Mouse (Mus musculus): ENCODE results near the gene Carmil3. TPM values are rescaled to one million over a fixed set of nuclear protein-coding genes. Genes with fewer than 3 reads are reported as not detected.
A peak's percentile ranks its signal among the peaks of the same experiment; 100 is the strongest.

Carmil3 gene
- total and polyA plus RNA-seq, 2 experiments, result 0.09 to 0.29 TPM

GRCm38 (mm10) chr14:55479629-55480028 is 10.8 kb upstream of the Carmil3 start:
- no peaks in the 10 kb centered on the region for H3K27me3 ChIP-seq (ENCODE audit: control insufficient read depth, insufficient read depth, low read length)
- H3K36me3 ChIP-seq (ENCODE audit: control insufficient read depth, insufficient read depth, low read length), result peaks cover 20% of the 10 kb centered on the region
- H3K4me3 ChIP-seq (ENCODE audit: insufficient read depth, low read depth, low read length), result peak overlapping the region; percentile 6; the same call in 1 of the 2 replicates
- WGBS, result 73% methylated on average over 10 of the region's 10 CpGs
- H3K9ac ChIP-seq (ENCODE audit: low read depth, low read length), result peak overlapping the region; percentile 9; the same call in 1 of the 2 replicates
- no peak overlapping the region for H3K27ac ChIP-seq (replicated peaks; ENCODE audit: insufficient read depth, low read depth, low read length)
- peaks cover 5% of the 10 kb centered on the region; the same call in 1 of the 2 replicates for H3K79me2 ChIP-seq (ENCODE audit: control insufficient read depth, insufficient read depth, low read length)
- peaks cover 12% of the 10 kb centered on the region for H3K4me1 ChIP-seq (ENCODE audit: control insufficient read depth, insufficient read depth, low read length)
- DNase-seq (ENCODE audit: extremely low read depth, low read depth, low spot score), result no peak
- TF ChIP-seq CTCF (IDR thresholded peaks at IDR 0.05; ENCODE audit: low read depth, low read length) (no peak), POLR2A (IDR thresholded peaks at IDR 0.05; ENCODE audit: extremely low read depth, insufficient read depth, low read length) (no peak)

- Histone ChIP-seq H3K4me3 (ENCODE audit: insufficient read depth, low read depth, low read length) (no peak overlapping the region), H3K4me1 (ENCODE audit: control insufficient read depth, insufficient read depth, low read length) (peaks cover 11% of the 10 kb centered on the region), H3K27me3 (ENCODE audit: control insufficient read depth, insufficient read depth, low read length) (no peaks in the 10 kb centered on the region), H3K27ac (replicated peaks; ENCODE audit: insufficient read depth, low read depth, low read length) (no peak overlapping the region), H3K36me3 (ENCODE audit: control insufficient read depth, insufficient read depth, low read length) (peaks cover 47% of the 10 kb centered on the region), H3K9ac (ENCODE audit: low read depth, low read length) (no peak overlapping the region), H3K79me2 (ENCODE audit: control insufficient read depth, insufficient read depth, low read length) (peaks cover 5% of the 10 kb centered on the region; the same call in 1 of the 2 replicates)
- 84% methylated on average over 5 of the region's 5 CpGs for WGBS
- DNase-seq (ENCODE audit: extremely low read depth, low read depth, low spot score), result no peak
- no peak for TF ChIP-seq CTCF (IDR thresholded peaks at IDR 0.05; ENCODE audit: low read depth, low read length)
- TF ChIP-seq POLR2A (IDR thresholded peaks at IDR 0.05; ENCODE audit: extremely low read depth, insufficient read depth, low read length), result no peak
These were observed 5.9 kb upstream of the Carmil3 start for GRCm38 (mm10) chr14:55484430-55485085.

- DNase-seq (ENCODE audit: extremely low read depth, low read depth, low spot score), result no peak
- Histone ChIP-seq H3K4me1 (ENCODE audit: control insufficient read depth, insufficient read depth, low read length) (peaks cover 2% of the 10 kb centered on the region), H3K36me3 (ENCODE audit: control insufficient read depth, insufficient read depth, low read length) (peaks cover 34% of the 10 kb centered on the region), H3K27ac (replicated peaks; ENCODE audit: insufficient read depth, low read depth, low read length) (no peak overlapping the region), H3K9ac (ENCODE audit: low read depth, low read length) (no peak overlapping the region), H3K27me3 (ENCODE audit: control insufficient read depth, insufficient read depth, low read length) (no peaks in the 10 kb centered on the region; the same call in 1 of the 2 replicates), H3K4me3 (ENCODE audit: insufficient read depth, low read depth, low read length) (no peak overlapping the region), H3K79me2 (ENCODE audit: control insufficient read depth, insufficient read depth, low read length) (no peaks in the 10 kb centered on the region)
- WGBS, result 91% methylated on average over 8 of the region's 8 CpGs
- TF ChIP-seq CTCF (IDR thresholded peaks at IDR 0.05; ENCODE audit: low read depth, low read length) (no peak), POLR2A (IDR thresholded peaks at IDR 0.05; ENCODE audit: extremely low read depth, insufficient read depth, low read length) (no peak)
These were observed 3.6 kb upstream of the Carmil3 start for GRCm38 (mm10) chr14:55486836-55487235.

- DNase-seq (ENCODE audit: extremely low read depth, low read depth, low spot score), result no peak
- peak overlapping the region; percentile 46 for H3K4me3 ChIP-seq (ENCODE audit: insufficient read depth, low read depth, low read length)
- no peaks in the 10 kb centered on the region; the same call in 1 of the 2 replicates for H3K27me3 ChIP-seq (ENCODE audit: control insufficient read depth, insufficient read depth, low read length)
- WGBS, result 2% methylated on average over 29 of the region's 30 CpGs
- peaks cover 15% of the 10 kb centered on the region for H3K36me3 ChIP-seq (ENCODE audit: control insufficient read depth, insufficient read depth, low read length)
- H3K9ac ChIP-seq (ENCODE audit: low read depth, low read length), result peak overlapping the region; percentile 60
- H3K4me1 ChIP-seq (ENCODE audit: control insufficient read depth, insufficient read depth, low read length), result no peaks in the 10 kb centered on the region; the same call in 1 of the 2 replicates
- TF ChIP-seq POLR2A (IDR thresholded peaks at IDR 0.05; ENCODE audit: extremely low read depth, insufficient read depth, low read length) (no peak), CTCF (IDR thresholded peaks at IDR 0.05; ENCODE audit: low read depth, low read length) (no peak)
- no peaks in the 10 kb centered on the region for H3K79me2 ChIP-seq (ENCODE audit: control insufficient read depth, insufficient read depth, low read length)
- H3K27ac ChIP-seq (replicated peaks; ENCODE audit: insufficient read depth, low read depth, low read length), result no peak overlapping the region
These were observed 911 bp downstream of the Carmil3 start for GRCm38 (mm10) chr14:55491291-55491833.

- Histone ChIP-seq H3K27ac (replicated peaks; ENCODE audit: insufficient read depth, low read depth, low read length) (no peak overlapping the region), H3K4me3 (ENCODE audit: insufficient read depth, low read depth, low read length) (no peak overlapping the region), H3K9ac (ENCODE audit: low read depth, low read length) (no peak overlapping the region), H3K79me2 (ENCODE audit: control insufficient read depth, insufficient read depth, low read length) (no peaks in the 10 kb centered on the region), H3K36me3 (ENCODE audit: control insufficient read depth, insufficient read depth, low read length) (peaks cover 9% of the 10 kb centered on the region; the same call in 1 of the 2 replicates), H3K27me3 (ENCODE audit: control insufficient read depth, insufficient read depth, low read length) (no peaks in the 10 kb centered on the region; the same call in 1 of the 2 replicates), H3K4me1 (ENCODE audit: control insufficient read depth, insufficient read depth, low read length) (no peaks in the 10 kb centered on the region; the same call in 1 of the 2 replicates)
- no peak for DNase-seq (ENCODE audit: extremely low read depth, low read depth, low spot score)
- WGBS, result 50% methylated on average over 3 of the region's 3 CpGs
- TF ChIP-seq CTCF (IDR thresholded peaks at IDR 0.05; ENCODE audit: low read depth, low read length) (no peak), POLR2A (IDR thresholded peaks at IDR 0.05; ENCODE audit: extremely low read depth, insufficient read depth, low read length) (no peak)
These were observed 1.7 kb downstream of the Carmil3 start for GRCm38 (mm10) chr14:55492103-55492502.
